Mouse (Mus musculus): Measurements from ENCODE around the gene Rxfp4.
A peak's percentile ranks its signal among the peaks of the same experiment; 100 is the strongest.

GRCm38 (mm10) chr3:88631921-88632587 is 20.9 kb downstream of the Rxfp4 start:
- TF ChIP-seq CTCF (IDR thresholded peaks at IDR 0.05; ENCODE audit: borderline replicate concordance, insufficient read depth, low read length) (peak; percentile 61; the same call in 1 of the 2 replicates), POLR2A (IDR thresholded peaks at IDR 0.05; ENCODE audit: low read depth, low read length) (no peak)

All from embryonic fibroblast, embryonic 13.5 days (primary cell).